Mouse (Mus musculus) urinary bladder, adult 18-20 months (tissue): ENCODE results near the gene Ppp1r1c.

Experiments
- DNase-seq, 2 experiments: peaks; one replicate each; pipeline ENCODE4 v3.0.0; 2022; ENCODE audit warnings: low spot score in 2 of 2, mixed read lengths in 2 of 2

Ppp1r1c gene

GRCm38 (mm10) chr2:79865275-79865999, 157.9 kb downstream of the Ppp1r1c start:
- peak; percentile 1 to 2 for DNase-seq
